Mouse (Mus musculus) forebrain, embryonic 14.5 days (tissue): ENCODE measurements around the gene Zcchc4. TPM values are rescaled to one million over a fixed set of nuclear protein-coding genes. Genes with fewer than 3 reads are reported as not detected.

Source experiments
- polyA plus RNA-seq: library from polyadenylated mRNA; unstranded; fragments of >200 nt; fragmentation: Nextera tagmentation; extraction: Ambion mirVana; gene quantifications from 2 replicates; pipeline ENCODE4 v1.2.1, GENCODE M21; 2014

Zcchc4 gene
- polyA plus RNA-seq, 1 experiment from 2014 or later, result 9.8 TPM

Other genes starting within 250 kb of the Zcchc4 start
- 1.4 and 1.7 TPM in 2 replicates for gene Lgi2, start 208.9 kb upstream of the Zcchc4 start, polyA plus RNA-seq
- 6.8 and 8.2 TPM in 2 replicates for gene Sepsecs, start 105.7 kb upstream of the Zcchc4 start, polyA plus RNA-seq
- gene Pi4k2b, start 33.8 kb upstream of the Zcchc4 start, polyA plus RNA-seq, result 6.7 and 8.0 TPM in 2 replicates
- 123 and 124 TPM in 2 replicates for gene Anapc4, start 58.6 kb downstream of the Zcchc4 start, polyA plus RNA-seq